Mouse (Mus musculus) neural tube, embryonic 10.5 days (tissue): ENCODE data around the gene Tsen54.

ENCODE experiments used
- DNase-seq: peaks from one replicate; pipeline ENCODE4 v3.0.0-alpha.2; 2017; ENCODE audit warnings: low spot score; ENCODE audit errors: extremely low spot score

Tsen54 gene

DNA sequence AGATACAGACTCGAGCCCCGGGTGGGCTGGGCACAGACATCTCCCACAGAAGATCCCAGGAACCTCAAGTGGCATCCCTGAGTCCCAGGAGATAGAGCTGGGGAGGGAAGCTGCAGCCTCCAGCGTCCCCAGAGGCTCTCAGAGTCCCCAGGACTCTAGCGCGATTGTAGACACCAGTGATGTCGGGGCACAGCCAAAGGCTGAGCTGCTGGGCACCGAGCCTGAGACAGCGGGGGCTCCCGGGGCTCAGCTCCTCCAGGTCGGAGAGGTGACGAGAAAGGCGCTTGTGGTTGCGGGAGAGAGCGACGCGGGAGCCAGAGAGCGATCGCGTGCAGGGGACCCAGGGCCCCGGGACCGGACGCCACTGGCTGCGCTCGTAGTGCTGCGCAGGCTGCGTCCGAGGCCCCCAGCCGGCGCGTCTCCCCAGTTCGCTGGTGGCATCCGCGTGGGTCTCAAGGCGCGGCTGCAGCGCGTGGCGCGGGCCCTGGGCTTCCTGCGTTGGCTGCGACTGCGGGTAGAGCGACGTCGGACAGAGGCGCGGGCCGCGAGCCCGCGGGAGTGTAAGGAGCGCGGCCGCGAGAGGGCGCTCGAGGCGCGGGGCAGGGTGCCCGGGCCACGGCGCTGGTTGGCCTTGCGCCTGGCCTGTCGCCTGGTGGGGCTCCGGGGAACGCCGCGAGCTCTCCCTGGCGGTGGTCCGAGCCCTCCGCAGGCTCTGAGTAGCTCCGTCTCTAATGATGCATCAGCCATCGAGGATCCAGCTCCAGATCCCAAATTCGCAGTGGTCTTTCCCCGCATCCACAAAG is 44.8 kb downstream of the Tsen54 start:
- DNase-seq = peak; percentile 88

GRCm38 (mm10) chr11:115863895-115864294 is 49.4 kb downstream of the Tsen54 start:
- DNase-seq = no peak

DNA sequence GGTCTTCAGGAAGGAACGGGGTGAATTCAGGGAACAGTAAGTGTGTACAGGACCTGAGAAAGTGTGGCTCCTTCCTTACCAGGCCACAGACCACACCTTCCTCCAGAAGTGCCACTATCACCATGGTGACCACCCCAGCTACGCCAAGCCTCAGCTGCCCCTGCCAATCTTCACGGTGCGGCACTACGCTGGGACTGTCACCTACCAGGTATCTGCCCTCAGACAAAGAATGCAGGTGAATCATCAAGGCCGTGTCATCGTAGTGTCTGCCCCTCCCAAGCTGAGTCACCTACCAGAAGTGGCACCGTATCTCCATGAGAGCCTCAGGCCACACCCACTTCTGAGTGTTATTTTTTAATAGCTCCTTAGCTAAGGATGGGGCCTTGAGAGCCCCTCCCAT is 54.9 kb downstream of the Tsen54 start:
- DNase-seq = no peak

DNA sequence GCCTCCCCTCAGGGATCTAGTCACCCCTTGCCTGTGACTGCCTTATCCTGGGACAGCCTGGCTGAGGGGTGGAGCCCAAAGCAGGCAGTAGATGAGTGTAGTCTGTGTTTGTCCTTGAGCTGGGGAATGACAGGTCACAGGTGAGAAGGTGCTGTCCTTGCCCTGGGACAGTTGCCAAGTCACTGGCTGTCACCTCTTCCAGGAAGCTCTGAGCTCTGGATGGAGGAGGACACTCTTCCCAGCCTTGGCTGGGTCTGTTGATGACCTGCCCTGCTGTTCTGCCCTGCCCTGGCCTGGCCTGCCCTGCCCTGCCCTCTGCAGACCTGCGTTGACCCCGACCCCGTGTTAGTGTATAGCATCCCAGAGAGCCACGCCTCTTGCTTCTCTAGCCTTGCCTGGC is 57.9 kb downstream of the Tsen54 start:
- no peak for DNase-seq
